Mouse (Mus musculus): Measurements from ENCODE around the gene Skp2. TPM values are rescaled to one million over a fixed set of nuclear protein-coding genes. Genes with fewer than 3 reads are reported as not detected.

Gene Skp2
- polyA plus RNA-seq, 1 experiment from 2014 or later = 73.8 TPM

DNA sequence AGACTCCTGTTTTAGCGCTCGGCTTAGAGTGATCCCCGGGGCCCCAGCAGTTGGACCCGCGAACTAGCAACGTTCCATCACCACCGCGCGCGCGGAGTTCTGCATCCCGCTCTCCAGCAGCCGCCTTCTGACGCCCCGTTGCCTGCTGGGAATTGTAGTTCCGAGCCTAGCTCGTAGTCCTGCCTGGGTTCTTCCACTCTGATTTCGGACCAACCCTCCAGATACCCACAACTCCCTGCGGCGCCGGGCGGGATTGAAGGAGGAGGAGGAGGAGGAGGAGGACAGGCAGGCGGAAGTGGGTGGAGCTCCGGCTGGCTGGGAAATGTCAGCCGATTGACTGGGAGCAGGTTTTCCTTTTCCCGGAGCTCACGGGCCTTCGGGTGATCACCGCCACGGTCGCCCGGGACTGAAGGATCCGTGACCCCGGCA is 15.0 kb downstream of the Skp2 start, which contains the start of gene Lmbrd2:
Lmbrd2 (plus strand) TSS at position 299 of the 429 bp plus-strand sequence.
- Histone ChIP-seq H3K9me3 (ENCODE audit: control insufficient read depth, low read length) (no peaks in the 10 kb centered on the region), H3K9ac (ENCODE audit: low read depth, low read length) (peak within 1 kb of the TSS; percentile 79), H3K4me1 (replicated peaks; ENCODE audit: control insufficient read depth, insufficient read depth, low read length) (peaks cover 11% of the 10 kb centered on the region; the same call in 1 of the 2 replicates), H3K36me3 (ENCODE audit: control insufficient read depth, insufficient read depth, low read length) (peaks cover 16% of the 10 kb centered on the region), H3K27me3 (replicated peaks; ENCODE audit: control insufficient read depth, insufficient read depth, low read length) (no peaks in the 10 kb centered on the region), H3K4me3 (ENCODE audit: low read depth, low read length) (peak within 1 kb of the TSS; percentile 93), H3K27ac (ENCODE audit: low read depth, low read length) (peak within 1 kb of the TSS; percentile 57), H3K4me2 (peak within 1 kb of the TSS; percentile 82)
- under 1% methylated on average over 34 of the region's 34 CpGs for WGBS
- ATAC-seq (replicated peaks; ENCODE audit: low FRiP score) (peak; percentile 97), DNase-seq (ENCODE audit: low spot score) (peak; percentile 92)

DNA sequence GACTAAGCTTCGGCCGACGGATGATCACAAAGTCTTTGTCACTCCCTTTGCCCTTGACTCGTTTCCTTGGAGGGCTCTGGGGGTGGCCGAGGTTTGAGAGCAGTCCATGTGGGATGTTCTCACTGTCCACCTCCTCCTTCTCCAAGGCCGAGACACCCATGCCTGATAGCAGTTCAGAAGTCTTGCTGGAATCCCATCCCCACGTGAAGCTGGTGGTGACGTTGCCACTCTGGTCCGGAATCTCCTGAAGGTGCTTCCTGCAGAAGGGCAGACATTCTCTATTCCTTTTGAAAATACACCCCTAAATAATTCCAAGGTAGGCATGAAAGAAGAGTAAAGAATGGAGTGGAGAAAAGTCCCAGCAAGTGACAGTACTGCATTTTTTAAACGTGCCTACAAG is 15.8 kb downstream of the Skp2 start:
- Histone ChIP-seq H3K36me3 (ENCODE audit: control insufficient read depth, insufficient read depth, low read length) (peaks cover 16% of the 10 kb centered on the region), H3K9me3 (ENCODE audit: control insufficient read depth, low read length) (no peaks in the 10 kb centered on the region), H3K4me1 (replicated peaks; ENCODE audit: control insufficient read depth, insufficient read depth, low read length) (peaks cover 11% of the 10 kb centered on the region; the same call in 1 of the 2 replicates), H3K27ac (ENCODE audit: low read depth, low read length) (no peak overlapping the region), H3K4me2 (peak overlapping the region; percentile 82), H3K4me3 (ENCODE audit: low read depth, low read length) (peak overlapping the region; percentile 93), H3K27me3 (replicated peaks; ENCODE audit: control insufficient read depth, insufficient read depth, low read length) (no peaks in the 10 kb centered on the region), H3K9ac (ENCODE audit: low read depth, low read length) (peak overlapping the region; percentile 79)
- 27% methylated on average over 10 of the region's 10 CpGs for WGBS
- ATAC-seq (replicated peaks; ENCODE audit: low FRiP score) (no peak), DNase-seq (ENCODE audit: low spot score) (no peak)

DNA sequence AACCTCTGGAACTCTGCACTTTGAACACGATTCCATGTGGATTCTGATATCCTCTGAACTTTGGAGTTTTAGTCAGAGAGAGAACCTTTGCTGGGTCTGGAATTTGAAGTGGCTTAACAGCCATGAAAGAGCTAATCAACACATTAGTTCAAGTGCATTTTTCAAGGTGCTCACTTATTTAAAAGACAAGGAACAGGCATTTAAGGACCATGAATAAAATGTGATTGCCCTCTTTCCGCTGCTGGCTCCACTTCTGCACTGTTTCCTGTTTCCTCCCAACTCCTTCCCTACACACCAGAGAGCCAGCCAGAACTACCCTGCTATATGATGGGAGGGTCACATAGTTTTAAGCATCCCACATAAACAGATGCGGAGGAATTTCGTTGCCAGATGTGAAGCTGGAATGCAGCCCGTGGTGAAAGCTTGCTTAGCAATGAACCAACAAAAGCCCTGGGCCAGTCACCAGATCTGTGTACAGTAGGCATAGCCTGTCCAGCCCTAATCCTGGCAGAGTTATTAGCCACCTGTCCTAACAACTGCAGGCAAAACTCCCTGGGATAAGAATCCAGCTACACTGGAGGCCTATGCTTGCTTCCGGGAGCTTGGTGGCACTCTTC is 20.2 kb downstream of the Skp2 start:
- Histone ChIP-seq H3K4me2 (no peak overlapping the region), H3K27me3 (replicated peaks; ENCODE audit: control insufficient read depth, insufficient read depth, low read length) (no peaks in the 10 kb centered on the region), H3K4me1 (replicated peaks; ENCODE audit: control insufficient read depth, insufficient read depth, low read length) (peaks cover 7% of the 10 kb centered on the region; the same call in 1 of the 2 replicates), H3K36me3 (ENCODE audit: control insufficient read depth, insufficient read depth, low read length) (peaks cover 26% of the 10 kb centered on the region), H3K9ac (ENCODE audit: low read depth, low read length) (no peak overlapping the region), H3K27ac (ENCODE audit: low read depth, low read length) (no peak overlapping the region), H3K4me3 (ENCODE audit: low read depth, low read length) (no peak overlapping the region), H3K9me3 (ENCODE audit: control insufficient read depth, low read length) (no peaks in the 10 kb centered on the region)
- WGBS = 81% methylated on average over 6 of the region's 6 CpGs
- DNase-seq (ENCODE audit: low spot score) = no peak
- ATAC-seq (replicated peaks; ENCODE audit: low FRiP score) = no peak

DNA sequence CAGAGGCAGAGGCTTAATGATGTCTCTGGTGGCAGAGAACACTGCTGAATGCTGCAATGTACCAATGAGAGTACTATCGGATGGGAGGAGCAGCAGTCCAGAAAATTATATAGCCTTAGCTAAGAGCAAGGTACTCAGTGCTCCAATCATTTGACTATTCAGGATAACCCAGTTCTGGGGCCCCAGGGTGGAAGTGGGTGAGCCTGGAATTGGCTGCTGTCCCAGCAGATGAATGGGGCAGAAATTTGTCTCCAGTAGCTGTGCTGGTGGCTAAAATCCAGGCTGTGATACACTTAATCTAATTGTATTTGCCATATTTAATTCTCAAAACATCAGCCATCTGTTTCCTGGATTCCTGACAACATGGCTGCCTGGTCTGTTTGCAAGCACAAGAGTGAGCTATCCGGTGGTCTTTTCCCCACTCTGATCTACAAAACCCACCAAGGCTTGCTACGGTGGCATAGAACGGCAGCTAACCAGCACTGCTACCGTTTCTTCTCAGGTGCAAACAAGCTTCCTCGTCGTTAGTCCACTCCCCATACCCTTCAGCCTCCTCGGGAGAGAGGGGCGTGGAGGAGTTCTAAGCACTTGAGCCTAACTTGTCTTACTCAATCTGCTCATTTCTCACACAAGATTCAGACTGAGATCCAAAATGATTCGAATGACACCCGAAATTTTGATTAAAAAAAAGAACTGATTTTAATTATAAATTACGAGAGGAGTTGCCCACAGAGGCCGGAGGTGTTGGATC is 22.4 kb downstream of the Skp2 start:
- Histone ChIP-seq H3K4me3 (ENCODE audit: low read depth, low read length) (no peak overlapping the region), H3K4me2 (no peak overlapping the region), H3K27ac (ENCODE audit: low read depth, low read length) (no peak overlapping the region), H3K4me1 (replicated peaks; ENCODE audit: control insufficient read depth, insufficient read depth, low read length) (peaks cover under 1% of the 10 kb centered on the region; the same call in 1 of the 2 replicates), H3K36me3 (ENCODE audit: control insufficient read depth, insufficient read depth, low read length) (peaks cover 31% of the 10 kb centered on the region), H3K27me3 (replicated peaks; ENCODE audit: control insufficient read depth, insufficient read depth, low read length) (no peaks in the 10 kb centered on the region), H3K9ac (ENCODE audit: low read depth, low read length) (no peak overlapping the region), H3K9me3 (ENCODE audit: control insufficient read depth, low read length) (no peaks in the 10 kb centered on the region)
- no peak for DNase-seq (ENCODE audit: low spot score)
- ATAC-seq (replicated peaks; ENCODE audit: low FRiP score) = no peak
- 83% methylated on average over 13 of the region's 13 CpGs for WGBS

DNA sequence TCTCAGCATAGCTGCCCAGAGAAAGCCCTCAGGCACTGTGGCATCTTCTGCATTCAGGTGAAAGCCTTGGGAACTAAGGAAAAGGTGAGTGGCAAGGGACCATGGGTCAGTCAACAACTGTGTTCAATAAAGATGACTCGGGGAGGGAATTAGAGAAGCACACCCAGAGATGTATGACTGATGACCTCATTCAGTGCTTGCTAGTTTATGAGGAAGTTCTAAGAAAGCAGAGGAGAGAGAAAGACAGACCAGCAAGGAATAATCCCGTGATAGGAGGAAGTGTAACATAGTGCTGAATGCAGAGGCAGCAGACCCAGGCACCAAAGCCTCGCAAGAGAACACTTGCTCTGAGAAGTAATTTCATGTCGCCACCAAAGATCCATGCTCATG is 23.7 kb downstream of the Skp2 start:
- H3K4me2 ChIP-seq = no peak overlapping the region
- H3K9me3 ChIP-seq (ENCODE audit: control insufficient read depth, low read length) = no peaks in the 10 kb centered on the region
- H3K27me3 ChIP-seq (replicated peaks; ENCODE audit: control insufficient read depth, insufficient read depth, low read length) = no peaks in the 10 kb centered on the region
- H3K4me3 ChIP-seq (ENCODE audit: low read depth, low read length) = no peak overlapping the region
- peaks cover 3% of the 10 kb centered on the region; the same call in 1 of the 2 replicates for H3K4me1 ChIP-seq (replicated peaks; ENCODE audit: control insufficient read depth, insufficient read depth, low read length)
- ATAC-seq (replicated peaks; ENCODE audit: low FRiP score) (no peak), DNase-seq (ENCODE audit: low spot score) (no peak)
- H3K36me3 ChIP-seq (ENCODE audit: control insufficient read depth, insufficient read depth, low read length) = peaks cover 32% of the 10 kb centered on the region
- no peak overlapping the region for H3K27ac ChIP-seq (ENCODE audit: low read depth, low read length)
- 64% methylated on average over 4 of the region's 4 CpGs for WGBS
- no peak overlapping the region for H3K9ac ChIP-seq (ENCODE audit: low read depth, low read length)

DNA sequence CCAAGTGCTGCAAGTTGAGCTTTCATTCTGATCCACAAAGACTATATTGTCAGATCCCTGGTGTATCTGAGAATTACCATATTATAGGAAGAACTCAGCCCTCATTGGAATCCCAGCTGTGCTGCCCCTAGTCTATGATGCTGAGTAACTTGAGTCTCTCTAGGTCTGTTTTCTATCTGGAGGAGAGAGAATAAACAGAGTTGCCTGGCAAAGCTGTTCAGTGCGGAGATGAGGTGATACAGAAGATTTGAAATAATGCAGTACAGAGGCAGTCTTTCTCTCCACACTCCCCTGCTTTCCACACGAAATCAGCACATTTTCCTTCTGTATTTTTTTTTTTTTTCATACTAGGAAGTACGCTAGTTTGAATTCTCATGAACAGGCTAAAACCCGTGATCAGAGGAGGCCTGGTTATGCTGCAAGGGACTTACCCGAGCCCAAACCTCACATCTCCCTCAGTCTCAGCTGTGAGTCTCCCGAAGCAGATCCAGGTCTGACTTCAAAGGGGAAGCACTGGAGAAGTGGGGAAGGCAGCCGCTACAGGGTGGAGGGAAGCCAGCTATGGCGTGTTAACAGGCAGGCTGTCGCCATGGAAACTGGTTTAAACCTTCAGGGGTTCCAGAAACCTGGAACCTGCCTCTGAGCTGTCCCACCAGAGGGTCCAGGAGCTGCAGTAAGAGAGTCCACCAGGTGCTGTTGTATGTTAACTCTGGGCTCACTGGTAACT is 24.3 kb downstream of the Skp2 start:
- Histone ChIP-seq H3K4me3 (ENCODE audit: low read depth, low read length) (no peak overlapping the region), H3K27ac (ENCODE audit: low read depth, low read length) (no peak overlapping the region), H3K9ac (ENCODE audit: low read depth, low read length) (no peak overlapping the region), H3K4me1 (replicated peaks; ENCODE audit: control insufficient read depth, insufficient read depth, low read length) (peaks cover 3% of the 10 kb centered on the region; the same call in 1 of the 2 replicates), H3K9me3 (ENCODE audit: control insufficient read depth, low read length) (no peaks in the 10 kb centered on the region), H3K36me3 (ENCODE audit: control insufficient read depth, insufficient read depth, low read length) (peaks cover 28% of the 10 kb centered on the region), H3K27me3 (replicated peaks; ENCODE audit: control insufficient read depth, insufficient read depth, low read length) (no peaks in the 10 kb centered on the region), H3K4me2 (no peak overlapping the region)
- WGBS = 77% methylated on average over 9 of the region's 9 CpGs
- DNase-seq (ENCODE audit: low spot score) = peak; percentile 15
- ATAC-seq (replicated peaks; ENCODE audit: low FRiP score) = no peak

DNA sequence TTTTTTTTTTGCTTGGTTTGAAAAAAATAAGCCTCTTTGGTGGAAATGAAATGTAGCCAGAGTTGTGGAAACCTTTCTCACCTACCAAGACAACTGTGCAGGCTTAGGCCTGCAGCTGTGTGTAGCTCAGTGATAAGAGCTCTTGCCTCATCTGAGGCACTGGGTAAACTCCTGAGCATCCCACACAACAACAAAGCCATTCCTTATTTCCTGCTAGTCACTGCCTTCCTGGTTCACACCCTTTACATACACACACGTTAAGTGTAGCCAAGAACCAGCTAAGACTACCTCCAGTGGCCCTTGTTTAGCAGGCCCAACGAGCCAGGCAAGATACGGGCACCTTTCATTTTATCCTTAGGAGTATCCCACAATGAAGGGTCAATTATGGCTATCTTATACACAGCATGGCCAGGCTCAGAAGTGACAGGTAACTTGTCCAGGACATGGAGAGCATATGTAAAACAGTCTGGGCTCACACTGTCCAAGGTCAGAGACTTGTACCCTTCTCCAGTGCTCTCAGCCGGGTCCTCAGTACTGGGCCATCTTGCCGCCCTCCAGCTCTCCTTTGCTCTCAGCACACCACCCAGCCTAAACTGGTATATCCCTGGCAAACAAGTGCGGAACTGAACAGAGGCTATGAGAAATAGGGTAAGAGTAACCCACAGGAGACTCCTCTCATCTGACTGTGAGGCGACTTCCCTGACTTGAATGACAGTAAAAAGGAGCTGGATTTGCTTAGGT is 28.0 kb downstream of the Skp2 start:
- H3K36me3 ChIP-seq (ENCODE audit: control insufficient read depth, insufficient read depth, low read length) = peaks cover 37% of the 10 kb centered on the region
- ATAC-seq (replicated peaks; ENCODE audit: low FRiP score) (no peak; the same call in 1 of the 2 replicates), DNase-seq (ENCODE audit: low spot score) (peak; percentile 22)
- H3K4me1 ChIP-seq (replicated peaks; ENCODE audit: control insufficient read depth, insufficient read depth, low read length) = peaks cover 3% of the 10 kb centered on the region; the same call in 1 of the 2 replicates
- no peak overlapping the region for H3K27ac ChIP-seq (ENCODE audit: low read depth, low read length)
- H3K27me3 ChIP-seq (replicated peaks; ENCODE audit: control insufficient read depth, insufficient read depth, low read length) = no peaks in the 10 kb centered on the region
- WGBS = 83% methylated on average over 7 of the region's 7 CpGs
- no peak overlapping the region for H3K4me3 ChIP-seq (ENCODE audit: low read depth, low read length)
- no peak overlapping the region for H3K9ac ChIP-seq (ENCODE audit: low read depth, low read length)
- no peak overlapping the region for H3K4me2 ChIP-seq
- no peaks in the 10 kb centered on the region for H3K9me3 ChIP-seq (ENCODE audit: control insufficient read depth, low read length)

DNA sequence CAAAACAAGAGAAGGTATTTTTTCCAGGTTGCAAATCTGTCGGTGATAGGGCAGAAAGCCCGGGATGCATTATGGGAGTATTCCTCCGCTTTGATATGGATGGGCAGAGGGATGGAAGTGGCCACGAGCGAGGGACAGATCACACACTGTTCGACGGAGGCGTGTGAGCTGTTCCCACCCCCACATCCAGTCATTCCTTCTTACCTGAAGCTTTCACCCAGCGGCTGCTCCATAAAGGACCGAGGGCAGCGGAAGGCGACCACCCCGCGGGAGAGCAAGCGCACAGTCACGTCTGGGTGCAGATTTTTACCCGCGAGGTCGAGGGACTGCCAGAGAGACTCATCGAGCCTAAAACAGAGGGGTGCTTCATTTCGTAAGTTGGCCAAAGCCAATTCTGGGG is 30.4 kb downstream of the Skp2 start:
- H3K4me3 ChIP-seq (ENCODE audit: low read depth, low read length) = no peak overlapping the region
- no peak overlapping the region for H3K27ac ChIP-seq (ENCODE audit: low read depth, low read length)
- H3K9me3 ChIP-seq (ENCODE audit: control insufficient read depth, low read length) = no peaks in the 10 kb centered on the region
- no peaks in the 10 kb centered on the region for H3K27me3 ChIP-seq (replicated peaks; ENCODE audit: control insufficient read depth, insufficient read depth, low read length)
- H3K9ac ChIP-seq (ENCODE audit: low read depth, low read length) = no peak overlapping the region
- no peak overlapping the region for H3K4me2 ChIP-seq
- WGBS = 94% methylated on average over 21 of the region's 21 CpGs
- peak; percentile 7 for DNase-seq (ENCODE audit: low spot score)
- no peak for ATAC-seq (replicated peaks; ENCODE audit: low FRiP score)
- H3K36me3 ChIP-seq (ENCODE audit: control insufficient read depth, insufficient read depth, low read length) = peaks cover 37% of the 10 kb centered on the region
- peaks cover 3% of the 10 kb centered on the region; the same call in 1 of the 2 replicates for H3K4me1 ChIP-seq (replicated peaks; ENCODE audit: control insufficient read depth, insufficient read depth, low read length)
